Mouse (Mus musculus): ENCODE data around the gene Sntg2.

Sntg2 gene

DNA sequence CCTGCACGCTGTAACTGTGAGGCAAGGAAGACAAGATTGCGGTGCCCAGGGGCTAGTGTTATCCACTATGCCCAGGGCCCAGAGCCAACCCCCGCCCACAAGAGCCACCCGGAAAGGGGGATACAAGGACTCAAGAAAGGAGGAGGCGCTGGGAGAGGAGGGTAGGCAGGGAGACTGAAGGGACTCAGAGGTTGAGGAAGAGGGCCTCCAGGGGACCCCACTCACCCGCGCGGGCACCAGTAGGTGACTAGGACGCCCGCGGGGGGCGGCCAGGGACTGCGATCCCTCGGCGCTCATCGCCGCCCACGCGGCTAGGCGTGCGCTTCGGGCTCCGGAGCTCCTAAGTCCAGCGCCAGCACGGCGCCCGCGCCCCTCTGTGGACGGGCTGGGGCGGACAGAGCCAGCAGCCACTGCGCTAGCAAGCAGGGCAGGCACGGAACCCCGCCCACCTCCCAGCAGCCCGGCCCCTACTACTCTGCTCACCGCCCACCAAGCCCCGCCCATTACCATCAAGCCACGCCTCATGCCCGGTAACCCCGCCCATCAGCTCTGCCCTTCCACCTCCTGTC, at the start of gene Sntg2:
Gene Sntg2, minus strand, starts transcription at position 443 of the 569 bp plus-strand sequence.
- no peak for DNase-seq (ENCODE audit: extremely low read depth, low read depth)

DNA sequence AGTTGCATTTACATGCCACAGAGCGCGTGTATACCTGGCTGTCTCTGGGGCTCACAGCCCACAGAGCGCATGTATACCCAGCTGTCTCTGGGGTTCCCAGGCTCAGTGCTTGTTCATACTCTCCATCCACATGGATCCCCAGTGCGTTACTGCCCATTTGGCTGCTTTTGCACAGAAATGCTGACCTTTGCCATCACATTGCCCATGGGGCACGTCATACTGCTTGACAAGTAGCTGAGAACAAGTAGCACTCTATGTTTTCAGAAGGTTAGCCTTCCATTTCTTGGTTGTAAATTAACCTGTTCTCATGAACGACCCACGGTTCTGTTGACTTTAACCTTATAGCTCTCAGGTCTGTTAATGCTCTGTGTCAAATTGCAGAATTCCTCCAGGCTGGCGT, 43.4 kb upstream of the Sntg2 start:
- DNase-seq (ENCODE audit: extremely low read depth, low read depth): no peak

DNA sequence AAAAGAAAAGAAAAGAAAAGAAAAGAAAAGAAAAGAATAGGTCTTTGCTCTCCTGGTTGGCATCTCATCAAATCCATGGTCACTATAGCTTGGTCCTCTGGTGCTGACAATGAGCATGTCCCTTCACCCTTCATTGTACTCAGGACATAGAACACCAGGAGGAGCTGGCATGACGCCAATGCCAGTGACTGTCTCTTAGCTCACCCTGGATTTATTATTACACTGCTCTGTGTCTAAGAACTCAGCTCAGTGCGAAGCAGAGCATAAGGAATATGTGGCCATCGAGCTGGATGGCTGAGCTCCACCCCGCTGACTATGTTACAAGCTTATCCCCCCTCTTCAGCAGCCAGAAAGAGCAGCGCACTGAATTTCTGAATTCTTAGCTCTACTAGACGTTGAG, 42.8 kb upstream of the Sntg2 start:
- DNase-seq (ENCODE audit: extremely low read depth, low read depth): no peak

DNA sequence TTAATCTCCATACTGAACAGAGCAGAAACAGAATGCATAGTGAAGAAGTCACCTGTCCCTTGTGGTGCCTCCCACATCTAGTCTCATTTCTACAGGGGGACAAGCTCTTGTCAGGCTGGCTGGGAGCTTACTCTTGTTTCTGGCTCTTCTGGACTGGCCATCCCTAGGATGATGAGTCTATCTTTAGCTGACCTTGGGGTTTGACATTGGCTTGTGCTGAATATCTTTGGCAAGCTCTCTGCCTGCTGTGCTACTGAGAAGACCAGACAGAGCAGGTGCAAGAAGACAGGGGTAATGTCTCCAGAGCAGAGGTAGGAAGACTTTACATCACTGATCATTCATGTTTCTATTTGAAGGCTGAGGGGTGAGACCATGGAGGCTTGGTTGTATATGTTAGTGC, 29.5 kb upstream of the Sntg2 start:
- no peak for DNase-seq (ENCODE audit: extremely low read depth, low read depth)

DNA sequence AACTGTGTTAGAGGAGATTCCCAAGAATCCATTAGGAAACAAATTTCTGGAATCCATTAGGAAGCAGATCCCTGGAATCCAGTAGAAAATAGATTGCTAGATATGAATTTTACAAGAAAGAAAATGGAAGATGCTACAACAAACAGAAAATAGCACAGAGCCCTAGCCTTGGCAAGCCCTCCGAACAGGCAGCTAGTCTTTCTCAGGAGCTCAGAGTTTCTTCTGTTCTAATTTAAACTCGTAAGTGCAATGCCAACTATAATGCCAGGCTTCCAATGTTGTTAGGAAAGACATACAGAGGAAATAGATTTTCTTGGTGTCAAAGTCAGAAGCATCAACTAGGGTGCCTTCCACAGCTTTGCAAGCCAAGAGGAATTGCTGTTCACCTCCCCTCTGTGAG, 27.4 kb upstream of the Sntg2 start:
- no peak for DNase-seq (ENCODE audit: extremely low read depth, low read depth)

DNA sequence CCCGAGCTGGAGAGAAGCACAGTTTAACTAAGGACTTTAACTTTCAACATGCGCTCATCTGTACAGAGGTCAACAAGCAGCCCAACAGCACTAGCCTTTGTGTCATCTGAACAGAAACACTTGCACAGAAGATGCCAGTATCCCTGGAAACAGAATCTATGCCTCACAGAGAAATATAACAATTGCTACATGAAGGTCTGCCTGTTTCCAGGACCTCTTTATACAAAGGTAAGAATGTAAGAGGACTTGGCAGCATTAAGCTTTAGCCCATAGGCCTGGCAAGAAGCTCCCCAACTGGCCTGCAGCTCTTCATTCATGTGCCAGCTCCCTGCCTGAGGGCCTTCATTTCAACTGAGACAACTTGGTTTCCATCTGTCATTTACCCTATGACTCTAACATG, 26.9 kb upstream of the Sntg2 start:
- no peak for DNase-seq (ENCODE audit: extremely low read depth, low read depth)

DNA sequence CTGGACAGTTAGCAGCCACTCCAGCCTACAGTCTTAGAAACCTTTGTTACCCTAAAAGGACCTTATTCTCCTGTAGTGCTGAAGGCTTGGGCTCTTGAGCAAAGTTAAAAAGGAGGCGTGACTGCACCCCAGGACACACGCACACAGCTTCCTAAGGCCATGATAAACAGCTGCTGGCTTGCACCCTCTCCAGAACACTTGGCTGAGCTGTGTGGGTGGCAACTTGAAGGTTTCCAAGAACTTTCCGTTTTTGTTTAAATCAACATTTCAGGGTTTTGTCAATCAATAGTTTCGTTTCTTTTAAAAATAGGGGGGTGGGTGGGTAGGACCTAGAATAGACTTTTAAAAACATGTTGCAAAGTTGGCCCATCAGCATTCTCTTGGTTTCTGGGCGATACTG, 882 bp downstream of the Sntg2 start:
- no peak for DNase-seq (ENCODE audit: extremely low read depth, low read depth)

DNA sequence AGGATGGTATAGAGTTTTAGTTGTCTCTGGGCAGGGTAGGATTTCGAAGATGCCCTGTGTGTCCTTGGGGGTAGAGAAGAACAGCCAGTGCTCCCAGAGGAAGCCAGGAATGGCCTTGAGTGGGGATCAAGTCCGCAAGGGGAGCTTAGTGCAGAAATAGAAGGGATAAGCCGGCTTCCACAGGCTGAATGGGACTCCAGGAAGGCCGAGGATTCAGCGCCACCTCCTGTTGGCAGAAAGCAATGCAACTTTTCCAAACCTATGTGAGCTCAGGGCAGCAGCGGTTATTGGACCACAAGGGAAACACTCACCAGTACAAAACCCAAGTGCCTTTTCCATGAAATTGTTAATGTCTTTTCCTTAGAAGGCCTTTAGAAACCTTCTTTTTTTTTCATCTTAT, 3.4 kb downstream of the Sntg2 start:
- DNase-seq (ENCODE audit: extremely low read depth, low read depth): no peak

DNA sequence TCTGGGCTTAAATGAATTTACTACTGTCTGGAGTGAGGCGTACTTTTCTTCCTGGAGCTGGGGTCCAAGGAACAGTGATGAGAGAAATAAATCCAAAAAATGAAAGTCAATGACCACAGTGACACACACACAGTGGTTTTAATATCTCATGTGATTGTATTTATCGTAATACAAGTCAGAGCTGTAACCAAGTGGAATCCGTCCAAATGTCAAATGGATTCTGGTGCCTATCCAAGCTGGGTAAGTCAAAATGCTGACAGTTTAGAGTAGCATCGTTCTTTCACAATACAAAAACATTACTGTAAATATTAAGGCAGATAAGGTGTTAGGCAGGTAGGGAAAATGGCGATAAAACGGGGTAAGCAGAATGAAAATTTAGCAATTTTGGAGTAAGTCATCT, 4.0 kb downstream of the Sntg2 start:
- no peak for DNase-seq (ENCODE audit: extremely low read depth, low read depth)

DNA sequence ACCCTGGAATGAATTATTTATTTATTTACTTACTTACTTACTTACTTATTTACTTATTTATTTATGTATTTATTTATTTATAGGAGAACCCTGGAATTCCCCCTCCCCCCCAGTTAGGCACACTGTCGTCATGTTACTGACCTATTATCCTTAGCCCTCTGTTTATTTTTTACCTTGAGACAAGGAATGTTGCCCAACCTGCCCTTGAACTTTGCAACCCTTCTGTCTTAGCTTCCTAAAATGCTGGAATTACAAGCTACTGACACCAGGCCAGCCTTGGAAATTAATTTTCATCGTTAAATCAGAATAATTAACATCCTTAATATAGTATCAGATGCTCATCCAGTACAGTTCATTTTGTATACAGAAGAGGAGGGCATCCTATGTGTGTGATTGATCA, 10.9 kb downstream of the Sntg2 start:
- DNase-seq (ENCODE audit: extremely low read depth, low read depth): no peak

DNA sequence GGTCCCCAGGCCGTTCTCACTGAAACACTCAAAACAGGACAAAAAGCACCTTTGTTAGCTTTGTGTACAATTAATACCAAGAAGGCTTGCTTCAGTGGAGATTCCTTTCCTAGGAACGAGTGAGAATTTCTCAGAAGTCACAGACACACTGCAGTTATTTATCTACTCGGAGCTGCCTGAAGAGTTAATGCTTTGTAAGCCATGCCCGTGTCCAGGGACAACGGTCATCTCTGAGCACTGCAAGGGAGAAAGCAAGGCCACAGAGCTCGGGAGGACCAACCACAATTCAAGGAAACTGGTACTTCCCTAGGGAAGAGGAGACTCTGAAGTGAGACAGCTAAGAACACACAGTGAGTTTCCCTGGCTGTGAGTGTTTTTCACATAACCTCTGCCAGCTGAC, 15.5 kb downstream of the Sntg2 start:
- no peak for DNase-seq (ENCODE audit: extremely low read depth, low read depth)

DNA sequence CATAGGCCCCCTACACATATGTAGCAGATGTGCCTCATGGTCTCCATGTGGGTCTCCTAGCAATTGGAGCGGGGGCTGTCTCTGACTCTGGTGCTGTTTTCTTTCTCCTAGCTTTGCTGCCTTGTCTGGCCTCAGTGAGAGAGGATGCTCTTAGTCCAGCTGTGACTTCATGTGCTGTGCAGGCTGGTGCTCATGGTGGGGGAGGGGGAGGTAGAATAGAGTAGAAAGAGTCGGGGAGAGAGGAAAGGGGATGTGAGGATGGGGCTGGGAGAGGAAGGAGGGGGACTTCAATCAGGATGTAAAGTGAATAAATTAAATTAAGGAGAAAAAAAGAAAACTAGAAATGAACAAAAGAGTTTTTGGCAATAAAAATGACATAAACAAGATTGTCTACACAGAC, 20.8 kb downstream of the Sntg2 start:
- DNase-seq (ENCODE audit: extremely low read depth, low read depth): no peak

DNA sequence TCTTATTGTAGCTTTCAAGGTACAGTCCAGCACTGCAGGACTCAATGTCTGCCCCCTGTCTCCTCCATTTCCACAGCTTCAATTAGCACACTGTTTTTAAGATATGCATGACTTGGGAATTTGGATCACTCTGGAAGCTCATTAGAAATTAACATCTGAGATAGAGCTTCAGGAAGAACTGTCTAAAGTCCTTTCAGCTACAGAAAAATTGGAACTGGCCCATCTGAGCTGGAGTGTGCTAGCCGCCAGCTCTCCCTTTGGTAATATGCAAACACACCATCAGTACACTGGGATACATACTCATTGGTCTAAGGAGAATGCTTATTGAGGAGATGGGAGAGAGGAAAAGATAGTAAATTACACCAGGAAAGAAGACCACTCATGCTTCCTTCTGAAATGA, 25.1 kb downstream of the Sntg2 start:
- DNase-seq (ENCODE audit: extremely low read depth, low read depth): no peak

DNA sequence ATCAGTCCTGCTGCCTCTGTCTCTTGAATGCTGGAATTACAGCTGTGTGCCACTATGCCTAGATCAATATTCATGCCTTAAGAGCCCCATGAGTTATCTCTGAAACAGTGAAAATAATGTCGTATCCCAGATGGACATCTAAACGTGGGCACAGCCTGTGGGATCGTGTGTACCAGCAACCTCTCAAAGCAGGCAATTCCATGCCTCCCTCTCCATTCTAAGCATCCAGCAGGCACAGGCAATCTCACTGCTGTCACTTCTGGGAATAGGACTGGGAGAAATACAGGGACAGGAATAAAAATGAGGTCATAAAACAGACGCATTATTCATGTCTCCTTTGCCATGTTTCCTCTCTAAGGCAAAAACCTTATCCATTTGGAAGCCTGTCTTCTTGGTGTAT, 25.9 kb downstream of the Sntg2 start:
- DNase-seq (ENCODE audit: extremely low read depth, low read depth): no peak

DNA sequence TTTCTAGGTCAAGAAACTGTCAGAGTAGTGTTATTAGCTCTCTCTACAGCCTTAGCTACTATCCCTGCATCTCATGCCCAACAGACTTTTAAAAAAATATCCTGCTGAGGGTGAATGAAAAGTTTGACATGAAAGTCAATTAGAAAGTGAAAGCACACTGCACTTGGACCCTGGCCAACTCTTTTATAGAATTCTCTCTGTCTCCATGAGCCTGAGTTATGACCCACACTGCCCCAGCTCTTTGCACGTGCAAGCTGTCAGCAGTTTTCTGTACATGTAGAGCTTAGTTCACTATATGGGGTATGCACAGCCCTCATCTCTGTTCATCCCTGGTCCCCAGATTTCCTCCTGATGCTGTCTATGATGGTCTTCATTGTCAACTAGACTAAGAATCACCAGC, 28.4 kb downstream of the Sntg2 start:
- no peak for DNase-seq (ENCODE audit: extremely low read depth, low read depth)

DNA sequence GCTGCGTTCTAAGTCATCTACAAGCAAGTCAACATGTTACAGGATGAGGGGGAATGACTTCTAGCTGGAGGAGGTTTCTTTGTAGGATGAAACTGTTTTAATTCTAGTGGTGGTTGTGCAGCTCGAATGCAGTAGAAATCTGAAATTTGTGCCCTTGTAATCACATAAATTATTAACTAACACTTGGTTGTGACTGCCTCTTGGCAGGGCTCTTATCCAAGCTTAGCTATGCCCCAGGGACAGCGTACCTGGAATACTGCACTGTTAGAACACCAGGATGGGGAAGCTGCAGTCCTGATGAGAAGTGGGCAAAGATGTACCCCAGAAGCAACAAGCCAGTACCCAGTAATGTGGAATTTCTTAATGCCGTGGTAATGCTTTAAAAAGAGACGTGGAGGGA, 36.9 kb downstream of the Sntg2 start:
- no peak for DNase-seq (ENCODE audit: extremely low read depth, low read depth)

DNA sequence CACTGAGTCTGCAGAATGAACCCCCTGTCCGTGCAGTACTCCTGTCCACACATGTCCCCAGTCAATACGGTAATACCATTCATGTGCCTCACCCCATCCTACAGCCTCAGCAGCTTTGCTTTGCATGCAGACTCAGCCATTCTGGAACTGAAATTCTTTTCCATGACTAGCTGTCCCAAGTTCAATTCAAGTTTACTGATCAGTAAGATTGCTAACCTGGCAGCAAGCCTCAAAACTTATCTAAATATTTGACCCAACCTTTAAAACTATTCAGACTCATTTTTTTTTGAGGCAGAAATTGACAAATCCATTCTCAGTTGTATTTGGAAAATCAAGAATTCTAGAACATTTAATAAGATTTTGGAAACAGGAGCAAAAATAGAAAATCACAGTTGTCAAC, 38.7 kb downstream of the Sntg2 start:
- DNase-seq (ENCODE audit: extremely low read depth, low read depth): no peak

DNA sequence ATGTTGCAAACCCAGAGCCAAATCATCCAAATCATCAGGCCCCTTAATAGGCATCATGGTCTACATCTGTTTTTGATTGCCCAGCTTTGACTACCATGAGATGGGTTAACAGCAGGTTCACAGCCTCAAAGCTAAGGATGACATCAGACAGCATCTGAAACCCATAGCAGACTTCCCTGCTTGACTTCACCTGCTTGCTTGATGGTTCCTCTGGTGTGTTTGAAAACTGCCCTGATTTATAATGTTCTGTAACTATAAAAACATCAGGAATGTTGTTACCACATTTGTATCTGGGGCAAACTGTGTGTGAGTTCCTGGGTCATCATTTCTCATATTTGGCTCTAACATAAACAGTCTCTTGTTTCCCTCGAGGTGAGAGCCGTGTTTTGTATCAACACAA, 55.2 kb downstream of the Sntg2 start:
- no peak for DNase-seq (ENCODE audit: extremely low read depth, low read depth)

DNA sequence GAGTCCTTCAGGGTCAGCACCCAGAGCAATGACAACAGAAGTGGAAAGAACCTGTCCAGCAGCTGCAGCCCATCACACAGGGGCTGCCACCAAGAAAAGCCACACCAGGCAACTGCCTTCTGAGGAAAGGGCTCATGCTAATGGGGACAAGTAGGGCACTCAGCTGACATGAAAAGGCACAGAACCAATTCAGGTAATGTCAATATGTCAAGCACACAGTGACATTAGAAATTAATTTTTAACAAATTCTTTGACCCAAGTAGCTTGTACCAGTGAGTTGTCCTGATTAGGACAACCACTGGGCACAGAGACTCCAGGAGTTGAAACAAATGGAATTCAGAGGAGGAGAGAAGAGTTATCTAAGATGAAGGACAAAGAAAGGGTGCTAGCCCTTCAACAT, 60.2 kb downstream of the Sntg2 start:
- no peak for DNase-seq (ENCODE audit: extremely low read depth, low read depth)

DNA sequence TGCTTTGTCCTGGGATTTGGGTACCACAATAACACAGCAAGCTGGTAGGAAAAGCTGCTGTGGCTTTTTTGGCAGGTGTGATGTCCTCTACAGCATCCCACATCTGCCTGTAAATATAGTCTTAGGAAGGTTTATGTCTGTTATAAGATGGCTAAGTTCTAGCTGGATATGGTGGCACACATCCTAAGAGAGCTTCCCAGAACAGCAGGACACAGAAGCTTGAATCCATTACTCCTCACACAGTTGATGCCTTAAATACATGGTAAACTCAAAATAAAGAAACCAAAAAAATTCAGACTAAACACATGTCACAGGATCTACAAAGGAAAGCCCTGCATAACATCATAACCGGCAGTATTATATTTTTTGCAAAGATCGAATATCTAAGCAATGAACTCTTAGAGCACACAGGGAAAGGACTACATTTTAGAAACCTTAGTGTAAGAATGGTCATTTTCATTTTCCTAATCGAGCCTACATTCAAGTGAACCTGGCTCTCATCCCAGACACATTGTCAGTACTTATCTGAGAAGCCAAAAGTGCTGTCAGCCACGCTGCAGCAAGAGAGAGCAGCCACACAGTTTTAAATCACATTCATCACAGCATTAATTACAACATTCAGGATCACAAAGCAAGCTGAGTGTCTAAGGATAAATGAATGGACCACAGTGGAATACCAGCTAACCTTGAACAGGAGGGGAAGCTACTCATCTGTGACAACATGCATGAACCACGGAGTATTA, 64.8 kb downstream of the Sntg2 start:
- DNase-seq (ENCODE audit: extremely low read depth, low read depth): no peak

DNA sequence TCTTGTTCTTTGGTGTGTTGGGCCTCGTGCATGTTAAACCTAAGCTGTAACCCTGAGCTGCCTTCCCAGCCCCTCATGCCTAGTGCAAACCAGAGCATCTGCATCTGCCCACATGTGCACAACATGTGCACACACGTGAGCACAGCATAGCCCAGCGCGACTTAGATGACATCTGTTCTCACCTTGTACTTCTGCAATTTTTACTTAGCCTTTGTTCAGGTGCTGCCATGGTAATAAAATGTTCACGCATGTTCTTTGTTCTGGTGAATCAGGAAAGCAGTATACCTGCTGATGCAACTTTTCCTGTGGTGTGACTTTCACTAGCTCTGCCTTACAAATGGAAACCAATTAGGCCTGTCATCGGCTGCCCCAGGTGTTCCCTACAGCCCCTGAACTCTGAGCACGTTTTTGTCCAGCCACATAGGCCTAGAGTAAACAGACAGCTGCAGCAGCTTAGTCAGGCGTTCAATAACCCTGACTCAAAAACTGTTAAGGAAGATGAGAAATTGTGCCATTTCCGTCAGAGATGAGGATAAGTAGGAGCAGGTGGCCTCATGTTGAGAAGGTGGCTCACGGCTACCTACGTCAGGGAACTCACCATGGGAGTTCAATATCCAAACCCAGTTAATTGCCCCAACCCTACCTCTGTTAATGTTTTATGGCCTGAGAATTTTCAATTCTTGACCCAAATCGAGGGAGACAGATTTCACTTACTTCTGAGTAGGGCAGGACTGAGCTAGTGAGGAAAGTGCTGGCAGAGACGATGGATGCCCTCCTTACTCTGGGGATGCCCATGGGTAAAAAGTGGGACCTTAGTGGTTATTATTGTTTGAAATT, 80.2 kb downstream of the Sntg2 start:
- no peak for DNase-seq (ENCODE audit: extremely low read depth, low read depth)

DNA sequence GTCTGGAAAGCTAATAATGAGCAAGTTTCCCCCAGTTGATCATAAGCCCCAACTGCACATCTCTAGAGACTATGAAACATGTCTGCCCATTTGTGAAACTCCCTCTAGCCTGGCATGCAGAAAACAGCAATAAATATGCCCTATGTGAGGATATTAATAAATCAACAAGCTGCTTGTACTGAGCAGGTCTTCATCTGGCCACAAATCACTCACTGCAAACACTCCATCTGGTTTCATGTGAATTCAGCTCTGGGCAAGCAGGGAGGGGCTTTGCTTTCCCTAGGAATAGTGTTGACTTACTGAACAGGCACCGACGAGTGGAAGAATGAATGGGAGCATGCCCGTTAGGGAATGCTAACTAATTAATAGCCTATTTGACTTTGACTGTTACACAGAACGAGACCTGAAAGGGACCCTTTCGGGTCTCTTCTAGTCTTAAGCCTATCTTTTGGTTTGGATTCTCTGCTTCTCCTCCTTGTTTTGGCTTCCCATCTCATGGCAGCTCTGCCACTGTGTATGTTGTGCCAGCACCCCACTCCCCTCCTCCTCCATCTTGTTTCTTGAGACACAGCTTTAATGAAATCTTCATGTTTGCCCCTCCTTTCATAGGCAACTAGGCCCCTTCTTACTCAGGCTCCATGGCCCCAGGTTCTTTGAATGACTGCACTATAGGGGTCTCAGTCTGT, 86.1 kb downstream of the Sntg2 start:
- no peak for DNase-seq (ENCODE audit: extremely low read depth, low read depth)

Data from MEL-GATA-1-ER (cell line).